Mouse (Mus musculus) megakaryocyte, embryonic 14.5 days (primary cell): ENCODE results near the gene Birc2.

Experiments
- FLI1 ChIP-seq: IDR thresholded peaks from 2 replicates; pipeline ENCODE4 v1.6.1; 2012; ENCODE audit warnings: low read length, inconsistent platforms, mixed read lengths
- GATA1 ChIP-seq: IDR thresholded peaks from 3 replicates; pipeline ENCODE4 v1.6.1; 2012; ENCODE audit warnings: mixed read lengths, low read length, inconsistent platforms, borderline replicate concordance

- no peak for TF ChIP-seq GATA1
- TF ChIP-seq FLI1: no peak
These were observed 46.9 kb downstream of the Birc2 start for GRCm38 (mm10) chr9:7789764-7790575.
